ENCODE assay signal across 10 mouse cellular contexts in the genomic region with DNA sequence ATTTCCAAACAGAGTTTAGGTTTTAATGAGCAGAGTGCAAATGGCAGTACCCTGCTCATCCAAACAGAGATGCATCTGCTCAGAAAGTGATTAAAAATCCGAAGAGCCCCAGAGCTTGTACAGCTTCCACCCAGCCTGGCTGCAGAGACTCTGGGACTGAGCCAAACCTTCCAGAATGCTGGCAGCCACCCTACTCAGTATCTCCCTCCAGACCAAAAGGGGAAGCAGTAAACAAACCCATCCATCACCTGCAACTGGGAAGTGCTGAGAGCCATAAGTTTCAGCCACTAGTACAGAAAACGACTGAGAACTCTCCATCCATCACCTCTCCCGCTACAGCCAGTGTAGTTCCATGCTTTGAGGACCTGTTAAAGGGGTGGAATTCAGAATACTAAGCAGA. TPM values are rescaled to one million over a fixed set of nuclear protein-coding genes. Genes with fewer than 3 reads are reported as not detected.
A peak's percentile ranks its signal among the peaks of the same experiment; 100 is the strongest.
DNase-seq lines count a peak whose midpoint lies in the region; ATAC-seq and TF ChIP-seq lines count a peak whose summit lies in the region.
"Had no signal": no experiment of that assay in that cellular context is flagged by ENCODE, and none has a peak within 500 bp of the region (broad histone marks: within the 10 kb centered on the region; RNA-seq: fewer than 3 reads in every experiment).

No protein-coding gene starts in this region.

- no peaks in the 10 kb centered on the region for H3K9me3 ChIP-seq in heart, embryonic 11.5 days (replicated peaks; ENCODE audit: control insufficient read depth, low read length)
- H3K9me3 ChIP-seq in lung, embryonic 16.5 days (ENCODE audit: control insufficient read depth, low read length) = no peaks in the 10 kb centered on the region
- H3K9me3 ChIP-seq: embryonic facial prominence, embryonic 13.5 days; megakaryocyte, embryonic 14.5 days had no signal

- H3K4me2 ChIP-seq in heart, embryonic 11.5 days = no peak overlapping the region
- H3K4me2 ChIP-seq in lung, embryonic 16.5 days (ENCODE audit: low read depth, low read length) = no peak overlapping the region
- H3K4me2 ChIP-seq: embryonic facial prominence, embryonic 13.5 days had no signal

- no peak for TF ChIP-seq CTCF in heart, adult 2 months (IDR thresholded peaks at IDR 0.05)
- TF ChIP-seq CTCF in kidney, adult 2 months (conservative IDR thresholded peaks at IDR 0.05; ENCODE audit: insufficient read depth, insufficient read length, low read depth, low read length) = no peak

- H3K27ac ChIP-seq in heart, adult 2 months = no peak overlapping the region
- no peak overlapping the region for H3K27ac ChIP-seq in heart, embryonic 11.5 days (ENCODE audit: low read depth, low read length)
- peak overlapping the region; percentile 46; the same call in 1 of the 2 replicates for H3K27ac ChIP-seq in kidney, adult 2 months (ENCODE audit: insufficient read depth, low read depth, low read length)
- H3K27ac ChIP-seq in lung, embryonic 16.5 days (ENCODE audit: low read length) = no peak overlapping the region
- H3K27ac ChIP-seq: embryonic facial prominence, embryonic 13.5 days had no signal

- TF ChIP-seq POLR2A in heart, adult 2 months (IDR thresholded peaks at IDR 0.05; ENCODE audit: insufficient read depth, low read depth, low read length) = no peak
- no peak for TF ChIP-seq POLR2A in kidney, adult 2 months (IDR thresholded peaks at IDR 0.05; ENCODE audit: low read depth, low read length)

- no peak overlapping the region for H3K9ac ChIP-seq in heart, adult 2 months (ENCODE audit: low read depth, low read length)
- no peak overlapping the region for H3K9ac ChIP-seq in heart, embryonic 11.5 days (ENCODE audit: low read depth, low read length)
- H3K9ac ChIP-seq in lung, embryonic 16.5 days (ENCODE audit: low read length) = no peak overlapping the region
- H3K9ac ChIP-seq: embryonic facial prominence, embryonic 13.5 days had no signal

- intact Hi-C loops in heart, adult 2 months (cut with DNase I) = no loop called here
- intact Hi-C loops in gastrocnemius, postnatal 36 days (cut with DNase I) = no loop called here

- H3K4me1 ChIP-seq in heart, adult 2 months (ENCODE audit: control insufficient read depth, insufficient read depth, low read length) = no peaks in the 10 kb centered on the region
- H3K4me1 ChIP-seq in heart, embryonic 11.5 days (ENCODE audit: control insufficient read depth, insufficient read depth, low read length) = no peaks in the 10 kb centered on the region
- H3K4me1 ChIP-seq in kidney, adult 2 months (ENCODE audit: control insufficient read depth, insufficient read depth, low read length) = no peaks in the 10 kb centered on the region
- no peaks in the 10 kb centered on the region for H3K4me1 ChIP-seq in lung, embryonic 16.5 days (replicated peaks; ENCODE audit: control insufficient read depth, insufficient read depth, low read length)
- H3K4me1 ChIP-seq: megakaryocyte, embryonic 14.5 days had no signal

- WGBS in heart, adult 2 months = 5% methylated on average over 3 of the region's 3 CpGs
- WGBS in heart, embryonic 11.5 days (ENCODE audit: insufficient replicate concordance) = 14% methylated on average over 3 of the region's 3 CpGs
- 4% methylated on average over 3 of the region's 3 CpGs for WGBS in kidney, adult 2 months
- WGBS in lung, embryonic 16.5 days = 3% methylated on average over 3 of the region's 3 CpGs

- DNase-seq in heart, adult 2 months = peak; percentile 43 to 51
- DNase-seq in cerebellum, postnatal 14 days = peak; percentile 88 to 91
- peak; percentile 35 to 45 for DNase-seq in gastrocnemius, postnatal 36 days
- peak; percentile 85 for DNase-seq in kidney, adult 2 months
- DNase-seq in right cerebral cortex, postnatal 10 days (ENCODE audit: low spot score in 2 of 2) = peak; percentile 52 to 70
- no peak for DNase-seq in spleen, postnatal 4 days (ENCODE audit: low spot score in 2 of 2)

- no peaks in the 10 kb centered on the region for H3K79me2 ChIP-seq in heart, adult 2 months (replicated peaks; ENCODE audit: control insufficient read depth, insufficient read depth, low read length)

- no peaks in the 10 kb centered on the region for H3K36me3 ChIP-seq in heart, adult 2 months (ENCODE audit: control insufficient read depth, insufficient read depth, low read length)
- H3K36me3 ChIP-seq in heart, embryonic 11.5 days (ENCODE audit: control insufficient read depth, insufficient read depth, low read length) = no peaks in the 10 kb centered on the region
- no peaks in the 10 kb centered on the region for H3K36me3 ChIP-seq in kidney, adult 2 months (ENCODE audit: control insufficient read depth, insufficient read depth, low read length)
- H3K36me3 ChIP-seq in lung, embryonic 16.5 days (ENCODE audit: control insufficient read depth, insufficient read depth, low read length) = no peaks in the 10 kb centered on the region
- H3K36me3 ChIP-seq: embryonic facial prominence, embryonic 13.5 days had no signal

- no peak overlapping the region for H3K4me3 ChIP-seq in heart, adult 2 months
- H3K4me3 ChIP-seq in heart, embryonic 11.5 days (ENCODE audit: low read depth, low read length) = no peak overlapping the region
- H3K4me3 ChIP-seq in kidney, adult 2 months (ENCODE audit: insufficient read depth, low read depth, low read length) = no peak overlapping the region
- no peak overlapping the region for H3K4me3 ChIP-seq in lung, embryonic 16.5 days (ENCODE audit: low read length)
- H3K4me3 ChIP-seq: embryonic facial prominence, embryonic 13.5 days; megakaryocyte, embryonic 14.5 days had no signal

- no peak for TF ChIP-seq EP300 in heart, adult 2 months (IDR thresholded peaks at IDR 0.05; ENCODE audit: insufficient read depth, low read depth, low read length)

- no peak; the same call in 1 of the 2 replicates for ATAC-seq in heart, embryonic 11.5 days (replicated peaks; ENCODE audit: insufficient number of reproducible peaks, low FRiP score, low TSS enrichment)
- peak; percentile 91 for ATAC-seq in lung, embryonic 16.5 days (ENCODE audit: low read depth)

- H3K27me3 ChIP-seq in heart, adult 2 months (ENCODE audit: control insufficient read depth, insufficient read depth, low read length) = no peaks in the 10 kb centered on the region
- H3K27me3 ChIP-seq in heart, embryonic 11.5 days (ENCODE audit: control insufficient read depth, insufficient read depth, low read length) = no peaks in the 10 kb centered on the region
- no peaks in the 10 kb centered on the region for H3K27me3 ChIP-seq in kidney, adult 2 months (replicated peaks; ENCODE audit: control insufficient read depth, insufficient read depth, low read length)
- H3K27me3 ChIP-seq in lung, embryonic 16.5 days (ENCODE audit: control insufficient read depth, insufficient read depth, low read depth, low read length) = no peaks in the 10 kb centered on the region
- H3K27me3 ChIP-seq: embryonic facial prominence, embryonic 13.5 days; megakaryocyte, embryonic 14.5 days had no signal

RNA-seq across cellular contexts. Expression of a gene that starts 9.6 kb away (rescaled TPM):
- not detected for total RNA-seq in heart, adult 2 months (2021)
- polyA plus RNA-seq in heart, adult 2 months (2012; rRNA removed) = not detected in 2 replicates
- not detected in 2 replicates for polyA plus RNA-seq in heart, embryonic 11.5 days (2014; fragmentation: Nextera tagmentation; extraction: Ambion mirVana)
- total RNA-seq in gastrocnemius, postnatal 36 days (2021) = not detected
- not detected in 2 replicates for polyA plus RNA-seq in kidney, adult 2 months (2012; rRNA removed)
- not detected in 2 replicates for polyA plus RNA-seq in lung, embryonic 16.5 days (2015; fragmentation: Nextera tagmentation; extraction: Ambion mirVana)
- polyA plus RNA-seq: embryonic facial prominence, embryonic 13.5 days had no signal

RNA-seq across cellular contexts. Expression of a gene that starts 59.5 kb away (rescaled TPM):
- total RNA-seq in heart, adult 2 months (2021) = 1 to 10 TPM; 2.1 to 2.3 TPM
- 2.8 and 3.3 TPM in 2 replicates for polyA plus RNA-seq in heart, adult 2 months (2012; rRNA removed)
- 7.1 and 7.4 TPM in 2 replicates for polyA plus RNA-seq in heart, embryonic 11.5 days (2014; fragmentation: Nextera tagmentation; extraction: Ambion mirVana)
- 100 to 1,000 TPM; 128 to 139 TPM for total RNA-seq in gastrocnemius, postnatal 36 days (2021)
- 7.0 and 12.0 TPM in 2 replicates for polyA plus RNA-seq in kidney, adult 2 months (2012; rRNA removed)
- 9.9 and 10.1 TPM in 2 replicates for polyA plus RNA-seq in lung, embryonic 16.5 days (2015; fragmentation: Nextera tagmentation; extraction: Ambion mirVana)

Comparison
In these comparisons a context has a peak if more than half of its experiments do, and no peak if none do; other contexts are left out.
1. DNase-seq: peak in heart, adult 2 months (2 of 2), cerebellum, postnatal 14 days (2 of 2), gastrocnemius, postnatal 36 days (2 of 2), kidney, adult 2 months (single experiment) and right cerebral cortex, postnatal 10 days (2 of 2); none in spleen, postnatal 4 days (0 of 2).